Mouse (Mus musculus): ENCODE data around the gene Tmco4.

DNA sequence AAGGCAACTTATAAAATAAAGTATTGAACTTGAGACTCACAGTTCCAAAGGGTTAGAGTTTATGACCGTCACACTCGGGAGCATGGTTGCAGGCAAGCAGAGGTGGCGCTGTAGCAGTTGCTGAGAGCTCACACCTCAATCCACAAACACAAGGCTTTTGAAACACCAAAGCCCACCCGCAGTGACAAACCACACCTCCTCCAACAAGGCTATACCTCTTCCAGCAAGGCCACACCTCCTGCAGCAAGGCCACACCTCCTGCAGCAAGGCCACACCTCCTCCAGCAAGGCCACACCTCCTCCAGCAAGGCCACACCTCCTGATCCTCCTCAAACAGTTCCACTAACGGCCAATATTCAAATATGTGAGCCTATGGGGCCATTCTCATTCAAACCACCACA, 71.9 kb downstream of the Tmco4 start:
- TF ChIP-seq CTCF (IDR thresholded peaks at IDR 0.05; ENCODE audit: low read depth) (no peak), EP300 (IDR thresholded peaks at IDR 0.05; ENCODE audit: low read depth) (no peak)

Data from liver, postnatal 0 days (tissue).